Mouse (Mus musculus): ENCODE data around the gene U2af1. TPM values are rescaled to one million over a fixed set of nuclear protein-coding genes. Genes with fewer than 3 reads are reported as not detected.
"Not testable (repeated sequence)": the region's sequence is repeated elsewhere in the genome, so short reads cannot be mapped to it uniquely, and the experiment has no call there.

The U2af1 gene
- polyA plus RNA-seq (2014; fragmentation: Nextera tagmentation; extraction: Ambion mirVana) = 92.9 and 105 TPM in 2 replicates

- Histone ChIP-seq H3K9ac (peak within 1 kb of the TSS; percentile 95), H3K27me3 (ENCODE audit: control insufficient read depth, insufficient read depth, low read length) (no peaks in the 10 kb centered on the region), H3K9me3 (ENCODE audit: control insufficient read depth, low read length) (no peaks in the 10 kb centered on the region), H3K4me2 (replicated peaks) (peak within 1 kb of the TSS; percentile 93), H3K36me3 (replicated peaks; ENCODE audit: control insufficient read depth, insufficient read depth) (peaks cover 25% of the 10 kb centered on the region), H3K4me3 (replicated peaks; ENCODE audit: low read length) (peak within 1 kb of the TSS; percentile 98), H3K27ac (peak within 1 kb of the TSS; percentile 89), H3K4me1 (replicated peaks; ENCODE audit: control insufficient read depth, insufficient read depth, low read length) (peaks cover 15% of the 10 kb centered on the region)
- ATAC-seq (ENCODE audit: low FRiP score) (peak; percentile 98), DNase-seq (ENCODE audit: low spot score) (peak; percentile 99)
- WGBS = under 1% methylated on average over 73 of the region's 77 CpGs
These were observed at the start of gene U2af1 for GRCm38 (mm10) chr17:31658468-31659185. U2af1 (minus strand) TSS chr17:31658892.

DNA sequence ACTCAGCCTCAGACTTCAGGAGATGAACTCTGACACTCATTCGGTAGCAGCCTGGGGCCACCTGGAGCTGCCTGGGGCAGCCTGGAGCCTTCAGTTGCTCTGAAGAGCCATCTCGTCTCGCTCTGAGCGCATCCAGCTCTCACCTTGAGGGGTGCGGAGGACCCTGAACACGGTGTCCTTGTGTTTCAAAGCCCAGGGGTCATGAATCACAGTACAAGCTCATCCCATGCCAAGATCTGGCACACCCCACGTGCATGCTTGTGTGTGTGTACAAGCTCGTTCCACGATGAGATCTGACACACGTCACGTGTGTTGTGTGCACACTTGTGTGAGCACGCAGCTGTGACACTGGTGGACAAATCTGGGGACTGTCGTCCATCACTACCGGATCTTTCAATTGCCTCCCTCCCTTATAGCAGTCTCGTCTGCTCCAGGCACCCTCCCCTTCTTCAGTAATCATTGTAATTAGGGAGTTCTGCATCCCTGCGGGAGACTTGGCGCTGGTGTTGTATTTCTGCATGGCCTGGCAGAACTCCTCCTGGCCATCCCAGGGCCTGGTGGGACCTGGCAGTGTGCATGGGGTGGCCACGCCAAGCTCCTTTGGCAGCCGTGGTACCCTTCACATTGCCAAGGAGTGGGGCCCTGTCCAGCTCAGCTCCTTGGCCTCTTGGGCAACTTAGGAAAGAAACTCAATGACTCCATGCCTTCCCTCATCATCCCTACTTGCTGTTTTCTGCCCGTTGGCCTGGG is 46.8 kb upstream of the U2af1 start:
- 68% methylated on average over 20 of the region's 20 CpGs for WGBS
- ATAC-seq (ENCODE audit: low FRiP score) = peak; percentile 55; the same call in 1 of the 2 replicates
- no peak overlapping the region for H3K4me2 ChIP-seq (replicated peaks)
- H3K36me3 ChIP-seq (replicated peaks; ENCODE audit: control insufficient read depth, insufficient read depth) = no peaks in the 10 kb centered on the region
- no peaks in the 10 kb centered on the region for H3K9me3 ChIP-seq (ENCODE audit: control insufficient read depth, low read length)
- no peak overlapping the region for H3K9ac ChIP-seq
- H3K4me3 ChIP-seq (replicated peaks; ENCODE audit: low read length) = no peak overlapping the region
- H3K4me1 ChIP-seq (replicated peaks; ENCODE audit: control insufficient read depth, insufficient read depth, low read length) = no peaks in the 10 kb centered on the region
- H3K27me3 ChIP-seq (ENCODE audit: control insufficient read depth, insufficient read depth, low read length) = no peaks in the 10 kb centered on the region
- no peak overlapping the region for H3K27ac ChIP-seq
- DNase-seq (ENCODE audit: low spot score) = peak; percentile 49

GRCm38 (mm10) chr17:31703276-31703980 is 44.7 kb upstream of the U2af1 start:
- no peaks in the 10 kb centered on the region for H3K36me3 ChIP-seq (replicated peaks; ENCODE audit: control insufficient read depth, insufficient read depth)
- 80% methylated on average over 6 of the region's 6 CpGs for WGBS
- DNase-seq (ENCODE audit: low spot score) = no peak
- no peaks in the 10 kb centered on the region for H3K9me3 ChIP-seq (ENCODE audit: control insufficient read depth, low read length)
- H3K4me2 ChIP-seq (replicated peaks) = no peak overlapping the region
- H3K27me3 ChIP-seq (ENCODE audit: control insufficient read depth, insufficient read depth, low read length) = no peaks in the 10 kb centered on the region
- H3K4me3 ChIP-seq (replicated peaks; ENCODE audit: low read length) = no peak overlapping the region
- H3K9ac ChIP-seq = no peak overlapping the region
- no peak for ATAC-seq (ENCODE audit: low FRiP score)
- H3K27ac ChIP-seq = no peak overlapping the region
- H3K4me1 ChIP-seq (replicated peaks; ENCODE audit: control insufficient read depth, insufficient read depth, low read length) = no peaks in the 10 kb centered on the region

DNA sequence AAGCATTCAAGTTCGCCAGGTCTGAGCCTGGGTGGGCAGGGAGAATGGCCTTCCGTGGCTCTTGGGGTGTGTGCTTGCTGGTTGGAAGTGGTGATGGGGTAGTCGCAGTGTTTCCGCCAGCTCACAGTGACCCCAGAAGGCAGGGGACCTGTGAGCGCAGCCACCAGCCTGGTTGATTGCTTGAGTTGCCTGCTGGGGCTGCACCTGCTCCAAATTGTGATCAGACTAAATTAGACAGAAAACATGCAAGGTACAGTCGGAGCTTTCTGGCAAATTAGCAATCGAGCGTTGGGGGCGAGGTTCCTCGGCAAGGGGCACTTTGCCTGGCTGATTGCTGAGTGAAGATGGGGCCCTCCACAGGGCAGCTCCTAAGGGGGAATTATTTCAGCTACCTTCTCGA is 39.7 kb upstream of the U2af1 start:
- Histone ChIP-seq H3K27ac (no peak overlapping the region), H3K4me3 (replicated peaks; ENCODE audit: low read length) (no peak overlapping the region), H3K9ac (no peak overlapping the region), H3K4me2 (replicated peaks) (no peak overlapping the region), H3K27me3 (ENCODE audit: control insufficient read depth, insufficient read depth, low read length) (no peaks in the 10 kb centered on the region), H3K36me3 (replicated peaks; ENCODE audit: control insufficient read depth, insufficient read depth) (no peaks in the 10 kb centered on the region), H3K9me3 (ENCODE audit: control insufficient read depth, low read length) (no peaks in the 10 kb centered on the region), H3K4me1 (replicated peaks; ENCODE audit: control insufficient read depth, insufficient read depth, low read length) (no peaks in the 10 kb centered on the region)
- no peak for ATAC-seq (ENCODE audit: low FRiP score)
- DNase-seq (ENCODE audit: low spot score) = no peak
- 43% methylated on average over 11 of the region's 11 CpGs for WGBS

- not testable (repeated sequence) for H3K9ac ChIP-seq; H3K4me1 ChIP-seq (replicated peaks; ENCODE audit: control insufficient read depth, insufficient read depth, low read length)
- 91% methylated on average over 7 of the region's 7 CpGs for WGBS
These were observed 36.7 kb upstream of the U2af1 start for GRCm38 (mm10) chr17:31695356-31695755.

DNA sequence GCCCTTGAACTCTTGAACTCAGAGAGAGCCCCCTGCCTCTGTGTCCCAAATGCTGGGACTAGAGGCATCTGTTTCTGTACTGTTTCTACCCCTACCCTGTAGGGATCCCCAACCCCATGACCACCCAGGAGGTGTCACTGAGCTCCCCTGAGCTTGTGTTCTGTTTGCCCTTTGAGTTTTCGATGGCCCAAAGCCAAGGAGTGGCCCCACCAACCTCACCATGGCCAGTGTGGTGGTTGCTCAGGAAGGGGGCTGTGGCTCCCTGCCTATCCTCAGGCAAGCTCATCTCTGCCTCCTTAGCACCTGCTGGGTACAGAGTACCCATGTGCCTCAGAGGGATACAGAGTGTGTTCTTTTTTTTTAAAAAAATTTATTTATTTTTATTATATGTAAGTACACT is 36.3 kb upstream of the U2af1 start:
- Histone ChIP-seq H3K4me3 (replicated peaks; ENCODE audit: low read length) (no peak overlapping the region), H3K4me2 (replicated peaks) (no peak overlapping the region), H3K9me3 (ENCODE audit: control insufficient read depth, low read length) (no peaks in the 10 kb centered on the region), H3K27me3 (ENCODE audit: control insufficient read depth, insufficient read depth, low read length) (no peaks in the 10 kb centered on the region), H3K36me3 (replicated peaks; ENCODE audit: control insufficient read depth, insufficient read depth) (no peaks in the 10 kb centered on the region), H3K9ac (no peak overlapping the region), H3K27ac (no peak overlapping the region), H3K4me1 (replicated peaks; ENCODE audit: control insufficient read depth, insufficient read depth, low read length) (no peaks in the 10 kb centered on the region)
- DNase-seq (ENCODE audit: low spot score) = no peak
- WGBS = 87% methylated on average over 1 of the region's 1 CpGs
- ATAC-seq (ENCODE audit: low FRiP score) = no peak

More at GRCm38 (mm10) chr17:31695356-31695755, 36.7 kb upstream of the U2af1 start:
- H3K4me2 ChIP-seq (replicated peaks); H3K27me3 ChIP-seq (ENCODE audit: control insufficient read depth, insufficient read depth, low read length); H3K4me3 ChIP-seq (replicated peaks; ENCODE audit: low read length); ATAC-seq (ENCODE audit: low FRiP score); DNase-seq (ENCODE audit: low spot score); H3K27ac ChIP-seq; H3K36me3 ChIP-seq (replicated peaks; ENCODE audit: control insufficient read depth, insufficient read depth); H3K9me3 ChIP-seq (ENCODE audit: control insufficient read depth, low read length): not testable (repeated sequence)

DNA sequence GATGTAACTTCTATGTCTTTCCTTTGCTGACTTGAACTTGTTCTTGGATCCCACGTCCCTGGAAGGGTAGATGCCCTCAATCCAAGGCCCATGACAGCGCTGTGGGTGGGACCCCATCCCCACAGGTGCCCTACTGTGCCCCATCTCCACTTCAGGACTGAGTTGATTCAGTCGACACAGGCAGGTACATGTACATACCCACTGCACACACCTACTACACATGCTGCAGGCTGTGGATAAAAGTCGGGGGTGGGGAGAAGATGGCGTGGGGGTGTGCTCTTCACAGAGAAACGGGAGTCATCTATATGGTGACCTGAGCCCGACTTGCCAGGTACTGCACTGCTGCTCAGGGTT is 35.3 kb upstream of the U2af1 start:
- 74% methylated on average over 7 of the region's 7 CpGs for WGBS
- H3K36me3 ChIP-seq (replicated peaks; ENCODE audit: control insufficient read depth, insufficient read depth) = no peaks in the 10 kb centered on the region
- H3K4me1 ChIP-seq (replicated peaks; ENCODE audit: control insufficient read depth, insufficient read depth, low read length) = no peaks in the 10 kb centered on the region
- H3K27me3 ChIP-seq (ENCODE audit: control insufficient read depth, insufficient read depth, low read length) = no peaks in the 10 kb centered on the region
- ATAC-seq (ENCODE audit: low FRiP score) = 0 out of 2 replicates have a peak, but pooled peaks have one; percentile 31
- H3K27ac ChIP-seq = no peak overlapping the region
- H3K4me2 ChIP-seq (replicated peaks) = no peak overlapping the region
- no peak overlapping the region for H3K9ac ChIP-seq
- H3K9me3 ChIP-seq (ENCODE audit: control insufficient read depth, low read length) = no peaks in the 10 kb centered on the region
- DNase-seq (ENCODE audit: low spot score) = no peak
- no peak overlapping the region for H3K4me3 ChIP-seq (replicated peaks; ENCODE audit: low read length)

DNA sequence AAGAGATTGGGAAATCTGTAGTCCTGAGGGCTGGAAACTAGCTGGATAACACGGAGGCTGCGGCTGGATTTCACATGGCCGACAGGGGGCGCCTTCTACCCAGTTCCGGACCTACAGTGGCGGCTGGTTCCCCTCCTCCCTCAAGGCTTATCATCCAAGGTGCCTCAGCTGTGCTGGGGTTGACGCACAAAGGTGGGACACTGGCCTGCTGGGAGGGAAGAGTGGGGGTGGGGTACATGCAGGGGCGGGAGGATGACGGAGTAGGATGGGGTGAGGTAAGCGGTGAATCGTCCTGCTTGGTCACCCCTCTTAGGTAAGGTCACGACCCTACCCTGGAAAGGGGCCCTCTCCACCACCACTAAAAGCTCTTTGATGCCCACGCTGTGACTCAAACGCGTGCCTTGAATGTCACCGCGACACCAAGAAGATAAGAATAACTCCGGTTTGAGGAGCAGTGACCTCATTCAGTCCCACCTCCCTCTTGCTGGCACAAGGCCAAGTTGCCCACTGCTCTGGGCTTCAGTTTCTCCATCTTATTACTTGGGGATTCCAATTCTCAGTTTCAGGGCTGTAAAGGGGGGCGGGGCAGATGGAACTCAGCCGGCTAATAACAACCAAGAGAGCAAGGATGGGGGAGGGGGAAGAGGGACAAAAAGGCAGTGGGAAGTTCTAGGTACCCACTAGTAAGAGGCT is 34.8 kb upstream of the U2af1 start:
- Histone ChIP-seq H3K4me1 (replicated peaks; ENCODE audit: control insufficient read depth, insufficient read depth, low read length) (no peaks in the 10 kb centered on the region), H3K4me2 (replicated peaks) (peak overlapping the region; percentile 29), H3K36me3 (replicated peaks; ENCODE audit: control insufficient read depth, insufficient read depth) (no peaks in the 10 kb centered on the region), H3K9me3 (ENCODE audit: control insufficient read depth, low read length) (no peaks in the 10 kb centered on the region), H3K27ac (no peak overlapping the region), H3K4me3 (replicated peaks; ENCODE audit: low read length) (no peak overlapping the region), H3K27me3 (ENCODE audit: control insufficient read depth, insufficient read depth, low read length) (no peaks in the 10 kb centered on the region), H3K9ac (no peak overlapping the region)
- ATAC-seq (ENCODE audit: low FRiP score) = no peak; the same call in 1 of the 2 replicates
- WGBS = 3% methylated on average over 20 of the region's 20 CpGs
- DNase-seq (ENCODE audit: low spot score) = peak; percentile 69

DNA sequence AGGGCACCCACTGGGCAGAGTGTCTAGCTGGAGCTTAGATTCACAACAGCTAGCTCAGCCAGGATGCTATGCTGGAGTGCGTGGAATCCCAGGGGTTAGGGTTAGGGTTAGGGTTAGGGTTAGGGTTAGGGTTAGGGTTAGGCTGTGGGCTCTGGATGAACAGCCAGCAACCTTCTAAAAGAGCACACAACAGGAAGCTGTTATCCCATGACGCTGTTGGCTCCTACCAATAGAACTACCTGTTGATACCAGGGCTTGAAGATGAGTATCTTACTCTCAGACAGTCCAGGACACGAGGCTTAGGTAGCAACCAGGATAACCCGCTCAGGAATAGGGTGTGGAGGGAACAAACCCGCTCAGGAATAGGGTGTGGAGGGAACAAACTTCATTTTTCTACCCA is 34.2 kb upstream of the U2af1 start:
- H3K27ac ChIP-seq = no peak overlapping the region
- no peak overlapping the region for H3K9ac ChIP-seq
- DNase-seq (ENCODE audit: low spot score) (no peak), ATAC-seq (ENCODE audit: low FRiP score) (no peak)
- H3K4me3 ChIP-seq (replicated peaks; ENCODE audit: low read length) = no peak overlapping the region
- no peaks in the 10 kb centered on the region for H3K27me3 ChIP-seq (ENCODE audit: control insufficient read depth, insufficient read depth, low read length)
- no peaks in the 10 kb centered on the region for H3K9me3 ChIP-seq (ENCODE audit: control insufficient read depth, low read length)
- no peaks in the 10 kb centered on the region for H3K4me1 ChIP-seq (replicated peaks; ENCODE audit: control insufficient read depth, insufficient read depth, low read length)
- no peaks in the 10 kb centered on the region for H3K36me3 ChIP-seq (replicated peaks; ENCODE audit: control insufficient read depth, insufficient read depth)
- no peak overlapping the region for H3K4me2 ChIP-seq (replicated peaks)
- 39% methylated on average over 5 of the region's 5 CpGs for WGBS
